In the genomic region with DNA sequence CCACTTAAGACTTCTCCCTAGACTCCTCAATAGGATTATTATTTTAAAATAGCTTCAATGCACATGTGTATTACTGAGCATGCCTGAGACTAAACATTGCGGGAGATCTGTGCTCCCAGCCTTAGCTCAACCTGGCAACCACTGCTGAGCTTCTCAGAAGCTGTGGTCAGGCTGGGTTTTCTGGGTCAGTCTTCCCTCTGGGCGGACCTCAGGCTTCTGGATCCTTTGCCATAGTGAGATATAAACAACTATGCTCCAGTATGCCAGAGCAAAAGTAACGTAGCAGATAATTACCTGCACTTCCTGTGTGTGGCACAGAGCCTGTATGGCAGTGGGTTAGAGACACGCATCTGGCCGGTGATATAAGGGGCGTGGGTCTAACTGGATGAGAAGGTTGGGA, we compare ENCODE assay signal across 24 mouse cellular contexts. TPM values are rescaled to one million over a fixed set of nuclear protein-coding genes. Genes with fewer than 3 reads are reported as not detected.
A peak's percentile ranks its signal among the peaks of the same experiment; 100 is the strongest.
DNase-seq lines count a peak whose midpoint lies in the region; ATAC-seq and TF ChIP-seq lines count a peak whose summit lies in the region.
"Had no signal": no experiment of that assay in that cellular context is flagged by ENCODE, and none has a peak within 500 bp of the region (broad histone marks: within the 10 kb centered on the region; RNA-seq: fewer than 3 reads in every experiment).

No protein-coding gene starts in this region.

- peaks cover 12% of the 10 kb centered on the region for H3K36me3 ChIP-seq in heart, adult 2 months (ENCODE audit: control insufficient read depth, insufficient read depth, low read length)
- no peaks in the 10 kb centered on the region for H3K36me3 ChIP-seq in limb, embryonic 11.5 days (ENCODE audit: control insufficient read depth, insufficient read depth, low read length)
- no peaks in the 10 kb centered on the region for H3K36me3 ChIP-seq in limb, embryonic 10.5 days
- no peaks in the 10 kb centered on the region for H3K36me3 ChIP-seq in liver, embryonic 13.5 days
- H3K36me3 ChIP-seq: embryonic facial prominence, embryonic 12.5 days; hindbrain, embryonic 13.5 days; stomach, embryonic 15.5 days had no signal

- no peak for DNase-seq in heart, adult 2 months
- DNase-seq in heart, adult 8-10 months (ENCODE audit: low spot score), result no peak
- DNase-seq in limb, embryonic 11.5 days (ENCODE audit: low spot score), result peak; percentile 14
- DNase-seq in limb, embryonic 10.5 days (ENCODE audit: low spot score), result no peak
- DNase-seq in liver, embryonic 13.5 days, result no peak
- peak; percentile 7 for DNase-seq in yolk sac, embryonic 10.5 days (ENCODE audit: low spot score)
- DNase-seq in urinary bladder, postnatal 25 days (ENCODE audit: low spot score), result no peak
- DNase-seq in cerebellum, postnatal 10 days, result no peak
- DNase-seq: adrenal gland, postnatal 25 days; cerebellum, adult 2 months; cerebellum, postnatal 36 days; embryo, embryonic 11 days; gastrocnemius, postnatal 36 days; layer of hippocampus, adult 9-11 months; lung, embryonic 14.5 days; lung, postnatal 14 days; right cerebral cortex, postnatal 25 days had no signal

- intact Hi-C loops in heart, adult 2 months (cut with DNase I), result loop anchor here (10.0 kb wide), 1 partner anchor 307 kb away; no protein-coding TSS in a partner anchor

- no peak for TF ChIP-seq POLR2A in heart, adult 2 months (IDR thresholded peaks at IDR 0.05; ENCODE audit: insufficient read depth, low read depth, low read length)

- 53% methylated on average over 6 of the region's 6 CpGs for WGBS in heart, adult 2 months
- 73% methylated on average over 6 of the region's 6 CpGs for WGBS in limb, embryonic 11.5 days
- 77% methylated on average over 6 of the region's 6 CpGs for WGBS in limb, embryonic 10.5 days
- 33% methylated on average over 6 of the region's 6 CpGs for WGBS in liver, embryonic 13.5 days (ENCODE audit: insufficient replicate concordance)

- peaks cover 15% of the 10 kb centered on the region for H3K4me1 ChIP-seq in heart, adult 2 months (ENCODE audit: control insufficient read depth, insufficient read depth, low read length)
- no peaks in the 10 kb centered on the region for H3K4me1 ChIP-seq in limb, embryonic 11.5 days (ENCODE audit: control insufficient read depth, insufficient read depth, low read length)
- no peaks in the 10 kb centered on the region for H3K4me1 ChIP-seq in limb, embryonic 10.5 days
- H3K4me1 ChIP-seq in liver, embryonic 13.5 days (replicated peaks), result peaks cover 18% of the 10 kb centered on the region
- H3K4me1 ChIP-seq: embryonic facial prominence, embryonic 12.5 days had no signal

- no peak for ATAC-seq in limb, embryonic 11.5 days (ENCODE audit: insufficient number of reproducible peaks, low FRiP score, low TSS enrichment, low read depth)
- no peak for ATAC-seq in liver, embryonic 13.5 days (ENCODE audit: low read depth)
- ATAC-seq: forebrain, embryonic 14.5 days; midbrain, embryonic 16.5 days had no signal

- H3K27ac ChIP-seq in heart, adult 2 months, result peak overlapping the region; percentile 66
- no peak overlapping the region for H3K27ac ChIP-seq in limb, embryonic 11.5 days (replicated peaks; ENCODE audit: low read depth, low read length)
- H3K27ac ChIP-seq in limb, embryonic 10.5 days, result no peak overlapping the region
- H3K27ac ChIP-seq in liver, embryonic 13.5 days, result peak overlapping the region; percentile 70; the same call in 1 of the 2 replicates
- H3K27ac ChIP-seq: embryonic facial prominence, embryonic 12.5 days; hindbrain, embryonic 13.5 days; stomach, embryonic 15.5 days had no signal

- H3K27me3 ChIP-seq in heart, adult 2 months (ENCODE audit: control insufficient read depth, insufficient read depth, low read length), result no peaks in the 10 kb centered on the region
- no peaks in the 10 kb centered on the region for H3K27me3 ChIP-seq in limb, embryonic 11.5 days (ENCODE audit: control insufficient read depth, insufficient read depth, low read length)
- H3K27me3 ChIP-seq in limb, embryonic 10.5 days (ENCODE audit: low read depth, poor library complexity, severe bottlenecking), result no peaks in the 10 kb centered on the region
- H3K27me3 ChIP-seq in liver, embryonic 13.5 days, result no peaks in the 10 kb centered on the region
- H3K27me3 ChIP-seq: embryonic facial prominence, embryonic 12.5 days; hindbrain, embryonic 13.5 days; stomach, embryonic 15.5 days had no signal

- no peaks in the 10 kb centered on the region for H3K79me2 ChIP-seq in heart, adult 2 months (replicated peaks; ENCODE audit: control insufficient read depth, insufficient read depth, low read length)

- no peak for TF ChIP-seq CTCF in heart, adult 2 months (IDR thresholded peaks at IDR 0.05)

- H3K9ac ChIP-seq in heart, adult 2 months (ENCODE audit: low read depth, low read length), result no peak overlapping the region
- H3K9ac ChIP-seq in limb, embryonic 11.5 days (ENCODE audit: low read length), result no peak overlapping the region
- no peak overlapping the region for H3K9ac ChIP-seq in liver, embryonic 13.5 days
- H3K9ac ChIP-seq: embryonic facial prominence, embryonic 12.5 days; hindbrain, embryonic 13.5 days; lung, embryonic 14.5 days; stomach, embryonic 15.5 days had no signal

- H3K4me3 ChIP-seq in heart, adult 2 months, result no peak overlapping the region
- no peak overlapping the region for H3K4me3 ChIP-seq in limb, embryonic 11.5 days (ENCODE audit: low read depth, low read length)
- H3K4me3 ChIP-seq in limb, embryonic 10.5 days, result no peak overlapping the region
- no peak overlapping the region for H3K4me3 ChIP-seq in liver, embryonic 13.5 days (replicated peaks)
- H3K4me3 ChIP-seq: embryonic facial prominence, embryonic 12.5 days; hindbrain, embryonic 13.5 days; stomach, embryonic 15.5 days had no signal

- H3K4me2 ChIP-seq in limb, embryonic 11.5 days (ENCODE audit: low read depth, severe bottlenecking), result no peak overlapping the region
- H3K4me2 ChIP-seq in liver, embryonic 13.5 days, result no peak overlapping the region
- H3K4me2 ChIP-seq: embryonic facial prominence, embryonic 12.5 days; heart, embryonic 11.5 days; hindbrain, embryonic 13.5 days; lung, embryonic 14.5 days; midbrain, embryonic 11.5 days; stomach, embryonic 15.5 days had no signal

- no peak for TF ChIP-seq EP300 in heart, adult 2 months (IDR thresholded peaks at IDR 0.05; ENCODE audit: insufficient read depth, low read depth, low read length)

- H3K9me3 ChIP-seq in limb, embryonic 11.5 days (ENCODE audit: control insufficient read depth, low read length), result no peaks in the 10 kb centered on the region
- no peaks in the 10 kb centered on the region for H3K9me3 ChIP-seq in limb, embryonic 10.5 days (replicated peaks)
- no peaks in the 10 kb centered on the region for H3K9me3 ChIP-seq in liver, embryonic 13.5 days (replicated peaks)
- H3K9me3 ChIP-seq: embryonic facial prominence, embryonic 12.5 days; hindbrain, embryonic 13.5 days; stomach, embryonic 15.5 days had no signal

RNA-seq across cellular contexts. Expression of a gene that starts 59.1 kb away (rescaled TPM):
- total RNA-seq in heart, adult 2 months (2021), result 10 to 100 TPM; 11.8 to 15.6 TPM
- 1.2 and 2.4 TPM in 2 replicates for polyA plus RNA-seq in heart, adult 2 months (2012; rRNA removed)
- total RNA-seq in heart, adult 8-10 months (2022), result 10 to 100 TPM; 11.8 to 15.7 (median 12.5) TPM
- 0.09 and 0.15 TPM in 2 replicates for polyA plus RNA-seq in limb, embryonic 11.5 days (2014; fragmentation: Nextera tagmentation; extraction: Ambion mirVana)
- polyA plus RNA-seq in limb, embryonic 10.5 days (2016; fragmentation: Nextera tagmentation; extraction: Ambion mirVana), result 0.08 and 0.09 TPM in 2 replicates
- polyA plus RNA-seq in liver, embryonic 13.5 days (2015; fragmentation: Nextera tagmentation; extraction: Ambion mirVana), result 0.12 and 0.15 TPM in 2 replicates

Comparison
In these comparisons a context has a peak if more than half of its experiments do, and no peak if none do; other contexts are left out.
1. DNase-seq: peak in limb, embryonic 11.5 days (single experiment) and yolk sac, embryonic 10.5 days (single experiment); none in heart, adult 2 months (0 of 2), heart, adult 8-10 months (single experiment), limb, embryonic 10.5 days (single experiment), liver, embryonic 13.5 days (single experiment), urinary bladder, postnatal 25 days (single experiment) and cerebellum, postnatal 10 days (0 of 2).
2. H3K27ac ChIP-seq: peak in heart, adult 2 months (single experiment) and liver, embryonic 13.5 days (single experiment); none in limb, embryonic 11.5 days (single experiment) and limb, embryonic 10.5 days (single experiment).